Mouse (Mus musculus): ENCODE measurements around the gene Tmem203.

The Tmem203 gene

GRCm38 (mm10) chr2:25290101-25290815, 35.0 kb downstream of the Tmem203 start:
- no peak for DNase-seq (ENCODE audit: low spot score in 2 of 2)

GRCm38 (mm10) chr2:25290816-25291130, 35.5 kb downstream of the Tmem203 start:
- DNase-seq (ENCODE audit: low spot score in 2 of 2), result no peak

- no peak for DNase-seq (ENCODE audit: low spot score in 2 of 2)
Measured at GRCm38 (mm10) chr2:25291184-25292053, 36.2 kb downstream of the Tmem203 start.

GRCm38 (mm10) chr2:25292054-25292544, 36.9 kb downstream of the Tmem203 start:
- DNase-seq (ENCODE audit: low spot score in 2 of 2), result no peak

- DNase-seq (ENCODE audit: low spot score in 2 of 2), result peak; percentile 43 to 56
Measured at GRCm38 (mm10) chr2:25292856-25293255, 37.6 kb downstream of the Tmem203 start.

GRCm38 (mm10) chr2:25293706-25294105, 38.5 kb downstream of the Tmem203 start:
- no peak for DNase-seq (ENCODE audit: low spot score in 2 of 2)

- no peak for DNase-seq (ENCODE audit: low spot score in 2 of 2)
Measured at GRCm38 (mm10) chr2:25297093-25297492, 41.9 kb downstream of the Tmem203 start.

GRCm38 (mm10) chr2:25298046-25298445, 42.8 kb downstream of the Tmem203 start:
- DNase-seq (ENCODE audit: low spot score in 2 of 2), result no peak

- DNase-seq (ENCODE audit: low spot score in 2 of 2), result no peak
Measured at GRCm38 (mm10) chr2:25303452-25303851, 48.2 kb downstream of the Tmem203 start.

GRCm38 (mm10) chr2:25303931-25304656, 48.9 kb downstream of the Tmem203 start:
- DNase-seq (ENCODE audit: low spot score in 2 of 2), result no peak

- no peak for DNase-seq (ENCODE audit: low spot score in 2 of 2)
Measured at GRCm38 (mm10) chr2:25304657-25305541, 49.7 kb downstream of the Tmem203 start.

Measured in spleen, postnatal 36 days (tissue).